Mouse (Mus musculus): ENCODE results near the gene Iqce. TPM values are rescaled to one million over a fixed set of nuclear protein-coding genes. Genes with fewer than 3 reads are reported as not detected.
A peak's percentile ranks its signal among the peaks of the same experiment; 100 is the strongest.
"Not testable (repeated sequence)": the region's sequence is repeated elsewhere in the genome, so short reads cannot be mapped to it uniquely, and the experiment has no call there.

The Iqce gene
- polyA plus RNA-seq, 3 experiments from 2014 or later, result 22.6 to 30.2 (median 27.3) TPM

DNA sequence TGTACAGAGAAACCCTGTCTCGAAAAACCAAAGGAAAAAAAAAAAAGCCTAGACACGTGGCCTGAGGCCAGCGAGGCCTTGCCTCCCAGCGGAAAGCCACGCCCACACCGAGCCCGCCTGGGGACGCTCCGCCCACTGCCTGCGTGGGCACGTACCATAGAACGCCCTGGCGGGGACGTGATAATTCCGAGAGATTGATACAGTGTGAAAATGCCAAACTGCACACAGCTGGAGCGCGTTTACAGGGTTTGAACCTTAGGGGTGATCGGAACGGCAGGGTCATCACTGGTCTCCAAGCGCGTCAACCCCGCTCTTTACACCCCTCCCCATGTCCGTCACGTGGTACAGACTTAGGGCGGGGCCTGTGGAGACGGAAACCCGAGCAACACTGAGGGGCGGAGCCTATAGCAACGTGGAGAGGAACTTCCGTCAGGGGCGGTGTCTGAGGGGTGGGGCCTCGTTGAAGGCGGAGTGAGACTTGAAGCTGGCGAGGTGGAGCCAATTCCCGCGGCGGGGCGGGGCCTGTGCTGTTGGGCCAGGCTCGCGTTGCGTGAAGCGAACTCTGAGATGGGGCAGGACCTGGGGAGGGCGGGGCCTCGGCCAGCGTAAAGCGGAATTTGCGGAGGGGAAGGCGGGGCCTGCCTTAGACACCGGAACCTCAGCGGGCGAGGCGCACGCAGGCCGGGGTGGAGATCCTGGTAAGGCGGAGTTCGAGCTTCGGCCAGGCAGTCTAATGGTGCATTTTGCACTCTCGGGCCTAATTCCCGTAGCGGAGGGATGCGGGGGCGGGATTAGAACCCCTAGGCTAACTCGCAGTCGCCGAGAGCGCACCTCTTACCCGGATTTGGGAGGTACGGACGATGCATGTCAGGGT is 2.4 kb upstream of the Iqce start, which contains the start of gene Brat1:
Brat1 (plus strand) TSS at position 634 of the 874 bp plus-strand sequence.
- ATAC-seq, result peak; percentile 91

DNA sequence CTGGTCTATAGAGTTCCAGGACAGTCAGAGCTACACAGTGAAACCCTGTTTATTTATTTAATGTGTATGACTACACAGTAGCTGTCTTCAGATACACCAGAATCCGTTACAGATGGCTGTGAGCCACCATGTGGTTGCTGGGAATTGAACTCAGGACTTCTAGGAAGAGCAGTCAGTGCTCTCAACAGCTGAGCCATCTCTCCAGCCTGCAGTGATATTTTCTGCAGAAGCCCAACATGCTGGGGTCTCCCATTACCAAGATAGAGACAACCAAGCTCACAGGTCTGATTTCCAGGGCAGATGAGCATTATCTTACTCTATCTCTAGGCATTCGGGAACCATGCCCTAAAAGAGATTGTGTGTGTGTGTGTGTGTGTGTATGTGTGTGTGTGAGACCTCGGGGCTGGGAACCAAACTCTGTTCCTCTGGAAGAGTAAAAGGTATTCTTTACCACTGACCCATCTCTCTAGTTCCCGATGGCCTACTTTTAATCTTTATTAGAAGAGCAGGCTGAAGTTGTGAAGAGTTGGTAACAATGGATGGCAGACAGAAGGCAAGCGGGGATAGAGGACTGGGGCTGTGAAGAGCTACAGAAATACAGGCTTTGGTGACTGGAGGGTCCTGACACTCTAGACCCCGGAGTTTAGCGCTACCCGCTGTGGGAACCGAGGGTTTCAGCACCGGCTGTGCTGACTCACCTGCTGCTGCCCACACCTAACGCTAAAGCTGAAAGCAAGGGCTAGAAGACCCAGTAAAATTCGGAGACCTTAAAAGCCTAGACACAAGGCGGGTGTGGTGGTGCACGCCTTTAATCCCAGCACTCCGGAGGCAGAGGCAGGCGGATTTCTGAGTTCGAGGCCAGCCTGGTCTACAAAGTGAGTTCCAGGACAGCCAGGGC is 1.6 kb upstream of the Iqce start:
- no peak for ATAC-seq

DNA sequence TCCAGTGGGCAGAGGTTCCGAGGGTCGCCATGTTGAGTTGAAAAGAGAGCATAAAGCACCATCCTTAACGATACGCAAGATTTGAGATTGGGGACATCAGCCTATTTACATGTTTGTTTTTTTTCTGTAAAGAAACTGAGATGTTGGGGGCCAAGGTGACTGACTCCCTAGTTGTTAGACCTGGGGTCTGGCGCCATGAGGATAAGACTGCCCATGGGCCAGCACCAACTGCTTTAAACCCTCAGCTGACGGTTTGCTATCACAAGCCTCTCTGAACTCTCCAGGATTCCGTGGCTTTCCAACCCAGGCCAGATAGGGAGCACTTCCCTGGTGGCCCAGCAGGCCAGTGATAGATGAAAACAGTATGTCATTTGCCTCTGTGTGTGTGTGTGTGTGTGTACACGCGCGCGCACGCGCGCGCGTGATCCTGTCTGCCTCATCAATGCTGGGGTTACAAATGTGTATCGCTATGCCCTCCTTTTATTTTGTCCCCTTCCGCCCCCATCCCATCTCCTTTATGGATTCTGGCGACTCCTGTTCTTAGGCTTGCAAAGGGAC is 519 bp upstream of the Iqce start:
- ATAC-seq, result no peak

DNA sequence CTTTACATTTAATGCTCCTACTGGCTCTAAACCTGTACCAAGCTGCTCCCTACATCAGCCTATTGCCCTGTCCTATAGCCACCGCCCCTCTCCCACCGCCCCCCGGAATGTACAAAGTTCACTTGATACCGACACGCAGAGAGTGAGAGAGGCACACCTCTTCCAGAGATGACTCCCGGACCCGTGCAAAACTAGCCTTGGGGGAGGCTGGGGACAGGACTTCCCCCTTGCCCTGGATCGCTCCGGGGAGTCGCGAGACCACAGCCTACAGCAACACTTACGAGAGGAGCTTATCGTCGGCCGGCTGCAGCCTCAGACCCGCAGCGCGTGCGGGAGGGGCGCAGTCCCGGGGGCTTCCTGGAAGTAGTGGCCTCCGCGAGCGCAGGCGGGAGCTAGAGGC is 517 bp downstream of the Iqce start:
- ATAC-seq, result peak; percentile 1

DNA sequence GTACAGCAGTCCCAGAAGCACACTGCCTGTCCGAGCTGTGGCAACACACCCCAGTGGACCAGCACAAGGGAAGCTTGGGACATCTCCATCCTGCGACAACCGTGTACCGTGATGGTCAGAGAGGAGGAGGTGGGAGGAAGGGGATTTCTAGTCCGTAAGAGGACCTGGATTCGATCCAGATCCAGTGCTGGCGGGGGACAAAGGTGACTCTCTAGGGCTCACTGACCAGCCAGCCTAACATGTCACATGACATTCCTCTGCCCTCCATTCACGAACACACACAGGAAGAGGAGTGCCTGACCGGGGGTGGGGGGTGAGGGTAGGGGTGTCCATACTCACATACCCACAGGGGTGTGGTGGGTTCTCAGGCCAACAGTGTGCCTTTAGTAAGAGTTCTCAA is 2.4 kb downstream of the Iqce start:
- ATAC-seq, result no peak

DNA sequence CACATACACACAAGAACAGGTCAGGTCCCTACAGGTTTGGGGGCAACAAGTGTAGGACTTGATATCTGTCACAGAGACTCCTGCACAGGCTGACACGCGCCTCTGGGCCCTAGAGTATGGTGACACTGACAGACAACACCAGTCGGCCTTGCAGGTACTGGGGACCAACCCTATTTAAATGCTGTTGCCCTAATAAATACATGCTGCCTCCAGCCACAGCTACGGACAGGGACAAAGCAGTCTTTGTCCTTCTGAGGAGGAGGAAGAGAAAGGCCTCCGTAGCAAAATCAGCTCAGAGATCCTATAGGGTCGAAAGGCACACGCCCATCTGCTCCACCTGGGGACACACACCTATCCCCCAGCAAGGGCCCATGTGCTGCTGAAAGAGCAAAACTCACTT is 6.2 kb downstream of the Iqce start:
- ATAC-seq, result no peak

DNA sequence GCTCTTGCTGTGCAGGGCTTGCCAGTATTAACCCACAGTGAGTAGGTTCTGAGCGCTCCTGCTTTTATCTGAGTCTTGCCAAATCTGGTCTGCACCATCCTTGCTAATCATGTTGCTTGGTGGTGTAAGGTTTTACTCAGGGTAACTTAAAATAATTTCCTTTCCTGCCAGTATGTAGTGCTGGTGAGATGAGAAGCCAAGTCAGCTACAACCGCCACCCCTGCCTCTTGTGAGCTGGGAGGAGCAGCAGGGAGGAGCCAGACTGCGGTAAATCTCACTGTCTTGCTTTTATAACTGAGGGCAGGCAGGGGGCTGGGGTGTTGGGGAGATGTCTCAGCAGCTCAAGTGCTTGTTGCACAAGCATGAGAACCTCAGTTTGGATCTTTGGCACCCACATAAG is 13.7 kb downstream of the Iqce start:
- ATAC-seq, result no peak

DNA sequence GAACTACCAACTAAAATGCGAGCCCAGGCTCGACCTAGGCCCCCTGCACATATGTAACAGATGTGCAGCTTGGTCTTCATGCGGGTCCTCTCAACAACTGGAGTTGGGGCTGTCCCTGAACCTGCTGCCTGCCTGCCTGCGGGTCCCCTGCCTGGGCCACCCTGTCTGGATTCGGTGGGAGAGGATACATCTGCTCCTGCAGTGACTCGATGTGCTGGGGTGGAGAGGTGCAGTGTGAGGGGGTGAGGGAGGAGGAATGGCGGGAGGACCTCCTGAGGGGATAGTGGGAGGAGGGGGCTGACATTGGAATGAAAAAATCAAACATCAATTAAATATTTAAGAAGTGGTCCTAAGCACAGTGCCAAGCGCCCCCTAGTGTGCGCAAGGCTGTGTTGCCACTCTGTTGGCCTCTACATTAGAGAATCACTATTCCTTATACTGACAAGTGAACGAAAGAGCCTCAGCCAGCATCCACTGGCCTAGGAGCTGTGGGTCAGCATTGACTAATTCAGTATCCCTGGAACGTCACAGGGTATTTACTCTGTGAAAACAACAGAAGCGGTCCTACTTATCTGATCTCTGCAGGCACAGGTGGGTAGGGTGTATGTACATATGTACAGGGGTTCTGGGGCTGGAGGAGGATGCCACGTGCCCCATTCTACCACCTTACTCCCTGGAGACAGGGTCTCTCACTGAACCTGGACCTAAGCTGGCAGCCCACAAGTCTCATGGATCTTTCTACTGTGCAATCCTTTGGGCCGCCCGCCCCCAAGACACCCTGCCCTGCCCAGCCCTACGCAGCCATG is 17.6 kb downstream of the Iqce start:
- no peak for ATAC-seq

DNA sequence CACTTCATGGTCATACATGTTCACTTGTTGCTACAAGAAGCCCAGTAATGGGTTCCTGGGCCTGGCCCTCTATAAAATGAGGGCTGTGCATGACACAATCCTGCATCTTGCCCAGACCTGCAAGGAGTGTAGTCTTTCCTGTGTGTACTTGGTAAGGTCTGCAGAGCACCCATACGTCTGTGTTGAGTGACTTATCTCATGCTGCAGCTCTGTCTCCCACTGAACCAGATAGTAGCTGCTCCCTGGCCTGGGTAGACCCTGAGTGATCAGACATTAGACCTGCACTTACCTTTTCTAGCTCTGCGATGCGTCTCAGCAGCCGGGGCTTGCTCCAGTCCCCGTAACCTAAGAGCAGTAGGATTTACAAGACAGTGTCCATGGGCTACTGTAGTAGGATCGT is 20.1 kb downstream of the Iqce start:
- ATAC-seq, result no peak

DNA sequence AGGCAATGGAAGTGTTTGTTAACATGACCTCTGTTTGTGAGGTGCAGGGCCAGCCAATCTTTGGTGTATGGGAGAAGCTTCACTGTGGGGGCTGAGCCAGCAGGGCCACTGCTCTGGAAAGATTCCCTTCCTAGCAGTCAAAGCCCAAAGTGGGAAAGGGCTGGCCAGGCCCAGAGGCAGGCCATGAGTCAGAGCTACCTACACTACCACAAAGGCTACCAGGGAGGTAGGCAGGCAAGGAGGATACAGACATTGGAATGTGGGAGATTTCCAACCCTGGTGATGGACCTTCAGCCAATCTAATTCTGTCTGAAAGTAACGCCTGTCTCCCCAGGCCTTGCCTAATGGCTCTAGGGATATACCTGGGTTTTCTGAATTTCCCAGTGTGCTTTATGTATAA is 21.2 kb downstream of the Iqce start:
- ATAC-seq, result no peak

DNA sequence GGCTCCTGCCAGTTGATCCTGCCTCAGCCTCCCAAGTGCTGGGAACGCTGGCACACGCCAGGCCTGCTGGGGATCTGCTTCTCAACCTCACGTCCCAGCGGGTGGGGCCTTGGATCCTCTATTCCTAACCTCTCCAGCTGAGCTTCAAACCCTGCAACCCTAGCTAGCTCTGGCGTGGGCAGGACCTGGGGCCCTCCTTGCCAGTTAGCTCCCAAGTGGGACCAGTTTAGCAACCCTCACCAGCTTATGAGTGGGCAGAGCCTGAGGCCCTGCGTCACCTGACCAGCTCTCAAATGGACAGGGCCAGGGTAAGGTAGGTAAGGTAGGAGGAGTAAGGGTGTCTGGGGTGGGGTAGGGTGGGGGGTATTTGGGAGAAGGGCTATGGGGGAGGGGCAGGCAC is 22.1 kb downstream of the Iqce start:
- no peak for ATAC-seq

DNA sequence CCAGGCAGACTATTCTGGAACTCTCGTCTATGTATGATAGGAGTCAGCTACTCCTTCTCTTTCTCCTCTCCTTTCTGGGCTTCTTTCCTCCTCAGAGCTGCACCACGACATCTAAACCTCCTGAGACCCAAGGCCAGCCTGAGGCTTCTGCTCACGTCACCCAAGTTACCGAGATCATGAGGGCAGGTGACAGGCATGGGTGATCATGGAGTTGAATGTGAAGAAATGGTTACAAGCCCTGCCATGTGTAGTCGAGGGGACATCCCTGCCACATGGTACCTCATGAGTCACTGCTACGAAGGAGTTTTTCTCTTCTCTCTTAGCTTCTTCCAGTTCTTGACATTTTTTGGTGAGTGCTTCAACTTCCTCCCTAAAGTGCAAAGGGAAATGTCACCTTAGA is 25.0 kb downstream of the Iqce start:
- no peak for ATAC-seq

DNA sequence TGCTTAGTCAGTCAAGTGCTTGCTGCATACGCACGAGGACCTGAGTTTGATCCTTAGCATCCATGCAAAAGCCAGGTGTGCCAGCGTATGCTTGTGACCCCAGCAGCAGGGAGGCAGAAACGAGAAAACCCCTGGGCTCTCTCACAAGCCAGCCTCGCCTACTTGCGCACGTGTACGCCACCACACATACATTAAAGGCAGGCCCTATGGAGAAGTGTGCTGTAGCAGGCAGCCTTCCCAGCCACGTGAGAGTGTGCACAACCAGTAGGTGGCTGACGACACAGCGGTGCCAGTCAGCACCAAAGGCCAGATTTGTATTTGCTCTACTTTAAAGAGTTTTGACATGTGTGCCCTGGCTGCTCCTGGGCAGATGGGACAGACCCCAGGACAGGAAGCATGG is 26.5 kb downstream of the Iqce start:
- ATAC-seq, result no peak

DNA sequence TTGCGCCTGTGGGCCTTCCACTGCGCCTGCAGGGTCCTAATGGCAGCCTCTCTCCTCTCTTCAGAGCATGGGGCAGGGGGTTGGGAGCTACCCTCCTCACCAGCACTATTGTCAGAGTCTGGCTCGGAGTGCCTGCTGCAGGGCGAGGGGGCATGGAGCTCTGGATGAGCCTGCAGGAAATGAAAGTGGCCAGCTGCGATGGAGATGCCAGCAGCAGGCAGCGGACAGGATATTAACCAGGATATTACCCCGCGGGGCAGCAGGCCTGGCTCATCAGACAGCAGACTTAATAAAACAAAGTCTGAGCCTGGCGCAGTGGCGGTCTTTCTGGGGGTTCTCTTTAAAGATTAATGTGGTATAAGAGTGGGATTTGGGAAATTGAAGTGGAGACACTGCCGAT is 27.1 kb downstream of the Iqce start:
- ATAC-seq, result no peak

DNA sequence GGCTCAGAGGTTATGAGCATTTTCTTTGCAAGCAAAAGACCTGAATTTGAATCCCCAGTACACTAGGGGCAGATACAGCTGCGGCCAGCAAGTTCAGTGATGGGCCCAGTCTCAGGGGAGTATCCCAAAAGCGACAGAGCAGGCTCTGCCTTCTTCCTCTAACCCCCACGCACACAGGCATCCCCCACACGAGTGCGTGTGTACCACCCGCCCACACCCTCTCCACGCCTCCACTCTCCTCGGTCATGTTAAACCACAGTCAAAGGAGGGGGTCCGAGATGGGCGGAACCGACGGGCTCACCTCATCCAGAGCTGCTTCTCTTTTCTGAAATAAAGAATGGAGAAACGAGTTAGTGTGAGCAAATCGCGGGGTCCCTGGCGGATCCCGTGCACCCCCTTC is 28.1 kb downstream of the Iqce start:
- ATAC-seq, result no peak

DNA sequence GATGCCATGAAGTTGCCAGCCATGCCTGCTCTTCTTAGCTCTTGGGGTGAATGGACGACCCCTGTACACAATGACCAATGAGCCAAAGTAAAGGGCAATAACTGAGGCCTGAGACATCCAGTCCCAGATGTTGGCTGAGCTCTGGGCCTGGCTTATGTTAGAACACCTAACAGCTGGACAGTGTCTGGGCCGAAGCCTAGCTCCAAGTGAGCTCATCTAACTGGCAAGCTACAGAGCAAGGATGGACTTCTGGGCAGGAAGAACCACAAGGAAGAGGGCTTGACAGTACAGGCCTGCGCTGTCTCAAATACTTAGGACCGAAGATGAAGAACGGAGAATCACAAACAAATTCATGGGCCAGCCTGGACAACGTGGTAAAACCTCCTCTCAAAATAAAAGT is 29.6 kb downstream of the Iqce start:
- not testable (repeated sequence) for ATAC-seq

DNA sequence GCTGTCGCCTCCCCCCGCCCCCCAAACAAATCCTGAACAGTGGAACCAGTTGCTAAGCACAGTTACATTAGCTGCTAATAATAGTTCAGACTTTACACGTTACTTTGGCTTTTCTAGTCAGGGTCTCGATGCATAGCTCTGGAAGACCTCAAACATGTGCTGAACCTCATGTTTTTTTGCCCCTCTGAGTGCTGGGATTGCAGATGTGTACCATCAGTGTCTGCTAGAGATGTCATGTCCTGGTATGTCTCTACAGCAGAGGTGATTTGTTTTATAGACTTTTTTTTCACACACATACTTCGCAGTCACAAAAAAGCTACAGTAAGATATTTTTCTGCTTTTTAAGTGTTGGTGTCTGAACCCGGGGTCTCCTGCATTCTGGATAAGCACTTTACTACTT is 30.1 kb downstream of the Iqce start:
- no peak for ATAC-seq

DNA sequence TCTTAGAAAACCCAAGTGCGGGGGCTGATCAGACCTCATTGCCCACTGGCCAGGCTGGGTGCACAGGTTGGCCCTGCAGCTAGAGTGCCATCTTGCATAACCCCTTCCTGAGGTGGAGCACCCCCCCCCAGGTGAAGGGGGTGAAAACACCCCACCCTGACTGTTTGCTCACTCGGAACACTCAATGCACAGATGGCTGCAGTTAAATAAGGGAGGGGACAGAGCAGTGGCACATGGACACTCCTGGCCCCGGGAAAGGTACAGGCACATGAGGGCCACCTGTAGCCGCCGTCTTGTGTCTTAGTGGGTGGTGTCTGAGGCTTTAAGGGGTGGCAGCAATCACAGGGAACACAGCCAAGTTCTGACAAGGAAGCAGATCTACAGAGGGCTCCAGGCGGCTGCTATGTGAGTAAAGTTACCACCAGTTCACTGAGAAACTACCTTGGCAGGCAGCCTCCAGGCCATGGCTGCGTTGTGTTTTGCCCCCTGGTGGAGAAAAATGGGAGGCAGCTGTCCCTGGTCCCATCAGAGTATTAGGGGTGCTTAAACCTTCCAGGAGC is 38.5 kb downstream of the Iqce start:
- ATAC-seq, result peak; percentile 64

DNA sequence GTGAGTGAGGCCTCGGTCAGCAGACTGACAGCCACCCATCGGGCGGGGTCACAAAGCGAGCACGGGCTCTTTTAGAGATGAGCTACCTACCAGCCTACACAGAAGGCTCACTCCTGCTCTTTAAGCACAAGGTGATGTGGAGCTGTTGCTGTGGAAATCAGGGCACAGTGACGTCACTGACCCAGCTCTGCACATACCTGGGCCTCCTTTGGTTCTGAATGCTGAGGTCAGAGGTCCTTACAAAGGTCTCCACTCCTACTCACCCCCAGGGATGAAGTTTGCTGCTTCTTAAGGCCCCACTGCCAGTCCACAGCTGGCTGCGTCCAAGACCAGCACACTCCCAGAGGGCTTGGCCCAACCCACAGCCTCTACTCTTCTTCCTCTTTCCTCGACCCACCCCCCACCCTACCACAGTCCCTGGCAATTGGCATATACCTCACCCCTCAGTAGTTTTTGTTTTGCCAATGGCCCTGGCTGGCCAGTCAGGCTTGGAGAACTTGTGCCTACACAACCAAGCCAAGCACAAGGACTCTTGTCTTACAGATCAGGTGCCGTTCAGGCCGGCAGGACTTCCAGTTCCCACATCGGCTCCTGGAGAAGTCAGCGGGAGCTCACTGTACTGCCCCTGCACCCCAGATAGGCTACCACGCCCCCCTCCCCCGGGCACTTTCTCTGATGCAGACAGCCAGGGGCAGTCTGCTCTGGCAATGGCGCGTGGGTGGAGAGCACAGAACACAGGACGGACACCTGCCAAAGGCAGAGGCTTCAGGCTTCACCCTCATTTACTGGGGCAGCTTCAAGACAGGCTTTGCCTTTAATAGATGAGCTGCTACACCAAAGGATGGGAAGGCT is 39.2 kb downstream of the Iqce start:
- peak; percentile 33 for ATAC-seq

DNA sequence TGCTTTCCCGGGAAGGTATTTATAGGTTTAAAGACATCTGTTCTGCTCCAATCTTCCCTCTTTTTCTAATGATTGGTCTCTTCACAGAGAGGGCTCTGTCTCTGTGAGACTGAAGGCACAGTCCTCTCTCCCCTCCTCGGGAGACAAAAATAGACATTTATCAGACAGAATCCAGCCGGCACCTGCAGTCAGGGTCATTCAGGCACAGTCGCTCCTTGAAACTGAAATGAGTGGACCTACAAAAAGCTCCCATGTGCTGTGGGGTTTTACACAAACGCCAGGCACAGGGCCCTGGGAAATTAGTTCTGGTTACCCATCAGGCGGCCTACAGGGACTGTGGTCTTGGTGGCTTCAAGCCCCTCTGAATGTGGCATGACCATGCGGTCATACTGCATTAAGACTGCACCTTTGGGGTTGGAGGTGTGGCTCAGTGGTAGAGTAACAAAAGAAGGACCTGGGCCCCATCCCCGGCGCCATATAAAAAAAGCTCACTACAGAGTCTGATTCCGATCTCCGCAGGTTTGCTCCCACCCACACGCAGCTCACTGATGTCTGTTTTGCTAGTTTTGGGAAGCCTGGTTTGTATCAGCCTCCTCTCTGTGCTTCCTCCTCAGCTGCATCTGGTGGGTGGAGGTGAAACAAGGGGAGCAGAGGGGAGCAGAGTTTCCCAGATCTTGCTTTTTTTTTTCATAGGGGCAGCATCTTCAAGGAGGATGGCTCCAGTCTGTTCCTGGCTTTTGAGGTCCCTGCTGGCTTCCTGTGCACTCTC is 40.1 kb downstream of the Iqce start:
- no peak for ATAC-seq

All from inflammation-experienced regulatory T-cells, adult 6 months (primary cell).